Mouse (Mus musculus) hindbrain, embryonic 16.5 days (tissue): Measurements from ENCODE around the gene Rhov. TPM values are rescaled to one million over a fixed set of nuclear protein-coding genes. Genes with fewer than 3 reads are reported as not detected.

Experiments
- ATAC-seq: fragments of 200-750 bp; cut with Nextera tagmentation; 2 replicates; pipeline ENCODE4 v1.8.0; 2017; ENCODE audit warnings: moderate TSS enrichment, moderate library complexity
- H3K27ac ChIP-seq: fragments of 300-500 bp; sonication (generic); 2 replicates; pipeline ENCODE4 v1.5.1; 2014; ENCODE audit warnings: low read depth, mild to moderate bottlenecking, control low read depth, low read length, moderate library complexity
- H3K27me3 ChIP-seq: fragments of 300-500 bp; sonication (generic); replicated peaks from 2 replicates; pipeline ENCODE4 v1.6.1; 2014; ENCODE audit warnings: low read length; ENCODE audit not compliant: control insufficient read depth, insufficient read depth
- H3K36me3 ChIP-seq: fragments of 300-500 bp; sonication (generic); 2 replicates; pipeline ENCODE4 v1.6.1; 2014; ENCODE audit warnings: mild to moderate bottlenecking, low read length, moderate library complexity, mixed read lengths; ENCODE audit not compliant: control insufficient read depth, insufficient read depth
- H3K4me1 ChIP-seq: fragments of 300-500 bp; sonication (generic); 2 replicates; pipeline ENCODE4 v1.6.1; 2014; ENCODE audit warnings: low read depth, low read length; ENCODE audit not compliant: control insufficient read depth, insufficient read depth
- H3K4me2 ChIP-seq: fragments of 300-500 bp; sonication (generic); 2 replicates; pipeline ENCODE4 v1.6.1; 2014; ENCODE audit warnings: mild to moderate bottlenecking, low read length, control low read depth, moderate library complexity
- H3K4me3 ChIP-seq: fragments of 300-500 bp; sonication (generic); 2 replicates; pipeline ENCODE4 v1.5.1; 2014; ENCODE audit warnings: mild to moderate bottlenecking, low read length, control low read depth, moderate library complexity
- H3K9ac ChIP-seq: fragments of 300-500 bp; sonication (generic); 2 replicates; pipeline ENCODE4 v1.6.1; 2014; ENCODE audit warnings: low read depth, mild to moderate bottlenecking, control low read depth, low read length, moderate library complexity
- H3K9me3 ChIP-seq: fragments of 300-500 bp; sonication (generic); 2 replicates; pipeline ENCODE4 v1.6.1; 2014; ENCODE audit warnings: mild to moderate bottlenecking, low read length, moderate library complexity; ENCODE audit not compliant: control insufficient read depth
- WGBS: fragments of 180-500 bp; shearing (Covaris S2); extraction: QIAGEN DNeasy Blood & Tissue Kit; methylation state at CpG from one replicate; pipeline ENCODE4 v1.1.7; 2014; 5-methylcytosine and 5-hydroxymethylcytosine counted together
- polyA plus RNA-seq: library from polyadenylated mRNA; unstranded; fragments of >200 nt; fragmentation: Nextera tagmentation; extraction: Ambion mirVana; gene quantifications from 2 replicates; pipeline ENCODE4 v1.2.1, GENCODE M21; 2015

Gene Rhov
- 48.2 and 56.9 TPM in 2 replicates for polyA plus RNA-seq

- ATAC-seq = peak; percentile 92
- H3K36me3 ChIP-seq = no peaks in the 10 kb centered on the region
- WGBS = under 1% methylated on average over 49 of the region's 49 CpGs
Measured at GRCm38 (mm10) chr2:119270643-119271331, at the start of gene Rhov. Gene Rhov (minus strand): TSS chr2:119271272.

GRCm38 (mm10) chr2:119320571-119320970 lies 49.5 kb upstream of the Rhov start:
- H3K9me3 ChIP-seq = peaks cover 2% of the 10 kb centered on the region; the same call in 1 of the 2 replicates
- H3K4me3 ChIP-seq = no peak overlapping the region
- peaks cover 42% of the 10 kb centered on the region for H3K27me3 ChIP-seq
- H3K4me2 ChIP-seq = no peak overlapping the region
- 68% methylated on average over 8 of the region's 8 CpGs for WGBS
- no peaks in the 10 kb centered on the region for H3K36me3 ChIP-seq
- peaks cover 30% of the 10 kb centered on the region for H3K4me1 ChIP-seq
- no peak overlapping the region for H3K9ac ChIP-seq
- ATAC-seq = no peak
- no peak overlapping the region for H3K27ac ChIP-seq

More at GRCm38 (mm10) chr2:119270643-119271331, at the start of gene Rhov:
- no peaks in the 10 kb centered on the region for H3K27me3 ChIP-seq
- peak within 1 kb of the TSS; percentile 74 for H3K4me3 ChIP-seq
- peaks cover 9% of the 10 kb centered on the region for H3K4me1 ChIP-seq
- H3K9me3 ChIP-seq = no peaks in the 10 kb centered on the region
- H3K4me2 ChIP-seq = peak within 1 kb of the TSS; percentile 76
- peak within 1 kb of the TSS; percentile 83 for H3K27ac ChIP-seq
- H3K9ac ChIP-seq = peak within 1 kb of the TSS; percentile 90

- Histone ChIP-seq H3K9me3 (peaks cover 2% of the 10 kb centered on the region; the same call in 1 of the 2 replicates), H3K4me2 (no peak overlapping the region), H3K9ac (no peak overlapping the region), H3K4me3 (no peak overlapping the region), H3K36me3 (no peaks in the 10 kb centered on the region), H3K27ac (no peak overlapping the region), H3K4me1 (peaks cover 15% of the 10 kb centered on the region), H3K27me3 (peaks cover 27% of the 10 kb centered on the region)
- ATAC-seq = no peak
- WGBS = 53% methylated on average over 3 of the region's 3 CpGs
Measured at GRCm38 (mm10) chr2:119318043-119318710, 47.1 kb upstream of the Rhov start.

- Histone ChIP-seq H3K9ac (no peak overlapping the region), H3K4me3 (no peak overlapping the region), H3K9me3 (peaks cover 2% of the 10 kb centered on the region; the same call in 1 of the 2 replicates), H3K27me3 (peaks cover 9% of the 10 kb centered on the region), H3K27ac (no peak overlapping the region; the same call in 1 of the 2 replicates), H3K36me3 (no peaks in the 10 kb centered on the region), H3K4me2 (no peak overlapping the region), H3K4me1 (0 out of 2 replicates have a peak, but pooled peaks cover 2% of the 10 kb centered on the region)
- ATAC-seq = no peak
- WGBS = 64% methylated on average over 12 of the region's 12 CpGs
Measured at GRCm38 (mm10) chr2:119314742-119315310, 43.8 kb upstream of the Rhov start.

- H3K9me3 ChIP-seq = peaks cover 2% of the 10 kb centered on the region; the same call in 1 of the 2 replicates
- H3K36me3 ChIP-seq = no peaks in the 10 kb centered on the region
- 0 out of 2 replicates have a peak, but pooled peaks cover 2% of the 10 kb centered on the region for H3K4me1 ChIP-seq
- H3K27me3 ChIP-seq = peaks cover 9% of the 10 kb centered on the region
- H3K9ac ChIP-seq = no peak overlapping the region
- ATAC-seq = 0 out of 2 replicates have a peak, but pooled peaks have one; percentile 30
- H3K4me2 ChIP-seq = no peak overlapping the region
- no peak overlapping the region for H3K27ac ChIP-seq
- WGBS = 33% methylated on average over 10 of the region's 10 CpGs
- no peak overlapping the region for H3K4me3 ChIP-seq
Measured at GRCm38 (mm10) chr2:119313780-119314479, 42.9 kb upstream of the Rhov start.

GRCm38 (mm10) chr2:119312380-119312958 lies 41.4 kb upstream of the Rhov start:
- Histone ChIP-seq H3K4me2 (no peak overlapping the region), H3K9ac (no peak overlapping the region), H3K27ac (no peak overlapping the region), H3K4me3 (no peak overlapping the region), H3K36me3 (no peaks in the 10 kb centered on the region), H3K9me3 (peaks cover 2% of the 10 kb centered on the region; the same call in 1 of the 2 replicates), H3K4me1 (0 out of 2 replicates have a peak, but pooled peaks cover 2% of the 10 kb centered on the region), H3K27me3 (peaks cover 4% of the 10 kb centered on the region)
- WGBS = 37% methylated on average over 2 of the region's 2 CpGs
- no peak for ATAC-seq

GRCm38 (mm10) chr2:119311544-119311943 lies 40.5 kb upstream of the Rhov start:
- Histone ChIP-seq H3K4me1 (0 out of 2 replicates have a peak, but pooled peaks cover 2% of the 10 kb centered on the region), H3K9ac (no peak overlapping the region), H3K4me3 (no peak overlapping the region), H3K4me2 (no peak overlapping the region), H3K27me3 (peaks cover 4% of the 10 kb centered on the region), H3K9me3 (peaks cover 2% of the 10 kb centered on the region; the same call in 1 of the 2 replicates), H3K27ac (no peak overlapping the region), H3K36me3 (no peaks in the 10 kb centered on the region)
- 53% methylated on average over 12 of the region's 12 CpGs for WGBS
- ATAC-seq = no peak

GRCm38 (mm10) chr2:119304798-119305208 lies 33.7 kb upstream of the Rhov start:
- H3K9ac ChIP-seq = no peak overlapping the region
- peak; percentile 38; the same call in 1 of the 2 replicates for ATAC-seq
- no peak overlapping the region for H3K4me2 ChIP-seq
- WGBS = 9% methylated on average over 3 of the region's 3 CpGs
- H3K27ac ChIP-seq = no peak overlapping the region
- H3K36me3 ChIP-seq = no peaks in the 10 kb centered on the region
- no peaks in the 10 kb centered on the region for H3K27me3 ChIP-seq
- H3K9me3 ChIP-seq = no peaks in the 10 kb centered on the region
- H3K4me1 ChIP-seq = peaks cover 13% of the 10 kb centered on the region
- no peak overlapping the region for H3K4me3 ChIP-seq
